Mouse (Mus musculus): ENCODE measurements at regions not wholly inside any gene's neighbourhood (a gene's known extent, or its start where the extent isn't known, plus 50 kb on each side); places are given as distances from the start of the nearest gene placed in this dataset.

GRCm38 (mm10) chr14:25225214-25225613 lies 233.8 kb upstream of the Zmiz1 start:
- no peak for ATAC-seq
- H3K9ac ChIP-seq (ENCODE audit: low read depth, low read length) = no peak overlapping the region
- H3K27me3 ChIP-seq (replicated peaks; ENCODE audit: control insufficient read depth, insufficient read depth, low read length) = no peaks in the 10 kb centered on the region
- TF ChIP-seq CTCF (IDR thresholded peaks at IDR 0.05; ENCODE audit: low read depth) = no peak
- H3K27ac ChIP-seq (ENCODE audit: low read depth, low read length) = peak overlapping the region; percentile 79; the same call in 1 of the 2 replicates
- WGBS = 64% methylated on average over 3 of the region's 3 CpGs
- H3K9me3 ChIP-seq (ENCODE audit: control insufficient read depth) = no peaks in the 10 kb centered on the region
- no peak overlapping the region for H3K4me2 ChIP-seq (replicated peaks; ENCODE audit: low read depth)
- no peaks in the 10 kb centered on the region; the same call in 1 of the 2 replicates for H3K36me3 ChIP-seq (ENCODE audit: control insufficient read depth, insufficient read depth)
- H3K4me3 ChIP-seq (ENCODE audit: low read depth, low read length) = no peak overlapping the region
- H3K4me1 ChIP-seq (replicated peaks; ENCODE audit: control insufficient read depth, insufficient read depth, low read length) = peaks cover 8% of the 10 kb centered on the region; the same call in 1 of the 2 replicates

- H3K27me3 ChIP-seq (replicated peaks; ENCODE audit: control insufficient read depth, insufficient read depth, low read length) = no peaks in the 10 kb centered on the region
- peak overlapping the region; percentile 79 for H3K27ac ChIP-seq (ENCODE audit: low read depth, low read length)
- H3K36me3 ChIP-seq (ENCODE audit: control insufficient read depth, insufficient read depth) = no peaks in the 10 kb centered on the region; the same call in 1 of the 2 replicates
- H3K4me3 ChIP-seq (ENCODE audit: low read depth, low read length) = no peak overlapping the region
- ATAC-seq = peak; percentile 88
- no peaks in the 10 kb centered on the region for H3K9me3 ChIP-seq (ENCODE audit: control insufficient read depth)
- peaks cover 8% of the 10 kb centered on the region; the same call in 1 of the 2 replicates for H3K4me1 ChIP-seq (replicated peaks; ENCODE audit: control insufficient read depth, insufficient read depth, low read length)
- H3K9ac ChIP-seq (ENCODE audit: low read depth, low read length) = no peak overlapping the region
- 12% methylated on average over 11 of the region's 11 CpGs for WGBS
- TF ChIP-seq CTCF (IDR thresholded peaks at IDR 0.05; ENCODE audit: low read depth) = no peak
- H3K4me2 ChIP-seq (replicated peaks; ENCODE audit: low read depth) = peak overlapping the region; percentile 37
These were observed 232.7 kb upstream of the Zmiz1 start for GRCm38 (mm10) chr14:25226155-25226839.

- WGBS = 44% methylated on average over 7 of the region's 7 CpGs
These were observed 232.0 kb upstream of the Zmiz1 start for GRCm38 (mm10) chr14:25226840-25227506.

GRCm38 (mm10) chr14:25228321-25229047 lies 230.5 kb upstream of the Zmiz1 start:
- H3K27ac ChIP-seq (ENCODE audit: low read depth, low read length) = peak overlapping the region; percentile 47
- no peaks in the 10 kb centered on the region; the same call in 1 of the 2 replicates for H3K36me3 ChIP-seq (ENCODE audit: control insufficient read depth, insufficient read depth)
- no peaks in the 10 kb centered on the region for H3K9me3 ChIP-seq (ENCODE audit: control insufficient read depth)
- peaks cover 8% of the 10 kb centered on the region; the same call in 1 of the 2 replicates for H3K4me1 ChIP-seq (replicated peaks; ENCODE audit: control insufficient read depth, insufficient read depth, low read length)
- 75% methylated on average over 13 of the region's 13 CpGs for WGBS
- no peak overlapping the region for H3K4me2 ChIP-seq (replicated peaks; ENCODE audit: low read depth)
- H3K4me3 ChIP-seq (ENCODE audit: low read depth, low read length) = no peak overlapping the region
- H3K27me3 ChIP-seq (replicated peaks; ENCODE audit: control insufficient read depth, insufficient read depth, low read length) = no peaks in the 10 kb centered on the region
- H3K9ac ChIP-seq (ENCODE audit: low read depth, low read length) = no peak overlapping the region
- no peak for TF ChIP-seq CTCF (IDR thresholded peaks at IDR 0.05; ENCODE audit: low read depth)
- no peak for ATAC-seq

More at GRCm38 (mm10) chr14:25226840-25227506, 232.0 kb upstream of the Zmiz1 start:
- peak overlapping the region; percentile 37 for H3K4me2 ChIP-seq (replicated peaks; ENCODE audit: low read depth)
- TF ChIP-seq CTCF (IDR thresholded peaks at IDR 0.05; ENCODE audit: low read depth) = peak; percentile 37; the same call in 1 of the 2 replicates
- peak; percentile 14; the same call in 1 of the 2 replicates for ATAC-seq
- H3K4me3 ChIP-seq (ENCODE audit: low read depth, low read length) = no peak overlapping the region
- H3K9ac ChIP-seq (ENCODE audit: low read depth, low read length) = no peak overlapping the region
- H3K27ac ChIP-seq (ENCODE audit: low read depth, low read length) = peak overlapping the region; percentile 79
- peaks cover 8% of the 10 kb centered on the region; the same call in 1 of the 2 replicates for H3K4me1 ChIP-seq (replicated peaks; ENCODE audit: control insufficient read depth, insufficient read depth, low read length)
- H3K36me3 ChIP-seq (ENCODE audit: control insufficient read depth, insufficient read depth) = no peaks in the 10 kb centered on the region; the same call in 1 of the 2 replicates
- H3K9me3 ChIP-seq (ENCODE audit: control insufficient read depth) = no peaks in the 10 kb centered on the region
- H3K27me3 ChIP-seq (replicated peaks; ENCODE audit: control insufficient read depth, insufficient read depth, low read length) = no peaks in the 10 kb centered on the region

- no peak for ATAC-seq
- no peak for TF ChIP-seq CTCF (IDR thresholded peaks at IDR 0.05; ENCODE audit: low read depth)
- H3K4me2 ChIP-seq (replicated peaks; ENCODE audit: low read depth) = no peak overlapping the region
- peaks cover 8% of the 10 kb centered on the region; the same call in 1 of the 2 replicates for H3K4me1 ChIP-seq (replicated peaks; ENCODE audit: control insufficient read depth, insufficient read depth, low read length)
- no peak overlapping the region; the same call in 1 of the 2 replicates for H3K27ac ChIP-seq (ENCODE audit: low read depth, low read length)
- H3K36me3 ChIP-seq (ENCODE audit: control insufficient read depth, insufficient read depth) = no peaks in the 10 kb centered on the region; the same call in 1 of the 2 replicates
- 32% methylated on average over 6 of the region's 6 CpGs for WGBS
- no peak overlapping the region for H3K9ac ChIP-seq (ENCODE audit: low read depth, low read length)
- H3K27me3 ChIP-seq (replicated peaks; ENCODE audit: control insufficient read depth, insufficient read depth, low read length) = no peaks in the 10 kb centered on the region
- no peak overlapping the region for H3K4me3 ChIP-seq (ENCODE audit: low read depth, low read length)
- H3K9me3 ChIP-seq (ENCODE audit: control insufficient read depth) = no peaks in the 10 kb centered on the region
These were observed 229.4 kb upstream of the Zmiz1 start for GRCm38 (mm10) chr14:25229569-25229968.

GRCm38 (mm10) chr14:25231881-25232280 lies 227.1 kb upstream of the Zmiz1 start:
- no peak for ATAC-seq
- Histone ChIP-seq H3K27me3 (replicated peaks; ENCODE audit: control insufficient read depth, insufficient read depth, low read length) (no peaks in the 10 kb centered on the region), H3K36me3 (ENCODE audit: control insufficient read depth, insufficient read depth) (no peaks in the 10 kb centered on the region; the same call in 1 of the 2 replicates), H3K9me3 (ENCODE audit: control insufficient read depth) (no peaks in the 10 kb centered on the region), H3K27ac (ENCODE audit: low read depth, low read length) (no peak overlapping the region), H3K9ac (ENCODE audit: low read depth, low read length) (no peak overlapping the region), H3K4me3 (ENCODE audit: low read depth, low read length) (no peak overlapping the region), H3K4me1 (replicated peaks; ENCODE audit: control insufficient read depth, insufficient read depth, low read length) (peaks cover 5% of the 10 kb centered on the region; the same call in 1 of the 2 replicates), H3K4me2 (replicated peaks; ENCODE audit: low read depth) (no peak overlapping the region)
- 89% methylated on average over 1 of the region's 1 CpGs for WGBS
- TF ChIP-seq CTCF (IDR thresholded peaks at IDR 0.05; ENCODE audit: low read depth) = no peak

All from intestine, postnatal 0 days (tissue).